Mouse (Mus musculus) heart, postnatal 0 days (tissue): ENCODE data around the gene Papola.

Source experiments
- CTCF ChIP-seq: IDR thresholded peaks from 2 replicates; pipeline ENCODE4 v1.5.1; 2016; ENCODE audit warnings: antibody characterized with exemption, control low read depth, low read depth
- EP300 ChIP-seq: IDR thresholded peaks from 2 replicates; pipeline ENCODE4 v1.6.1; 2016; ENCODE audit warnings: antibody characterized with exemption, low read depth

DNA sequence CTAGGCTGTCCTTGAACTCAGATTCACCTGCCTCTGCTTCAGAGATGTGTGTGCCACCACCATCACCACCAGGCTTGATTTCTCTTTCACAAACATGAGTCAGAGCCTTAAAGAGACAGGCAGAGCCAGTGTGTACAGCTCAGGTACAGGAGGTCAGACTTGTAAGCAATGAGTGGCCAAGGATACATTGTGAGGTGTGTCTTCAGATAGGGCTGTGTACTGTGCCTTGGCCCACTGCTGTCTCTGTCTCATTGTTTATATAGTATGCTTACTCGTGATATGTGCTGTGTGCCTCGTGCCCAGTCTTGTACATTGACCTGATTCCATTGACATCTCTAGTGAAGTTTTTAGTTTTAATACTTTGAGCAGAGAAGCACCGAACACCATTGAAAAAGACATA, 21.3 kb downstream of the Papola start:
- TF ChIP-seq CTCF, result no peak
- no peak for TF ChIP-seq EP300
